Mouse (Mus musculus) liver, embryonic 13.5 days (tissue): ENCODE measurements around the gene Smyd1. TPM values are rescaled to one million over a fixed set of nuclear protein-coding genes. Genes with fewer than 3 reads are reported as not detected.

Experiments
- ATAC-seq: fragments of 200-750 bp; cut with Nextera tagmentation; 2 replicates; pipeline ENCODE4 v1.8.0; 2017; ENCODE audit warnings: low read depth, mild to moderate bottlenecking, moderate number of reproducible peaks, moderate library complexity
- DNase-seq: peaks from one replicate; pipeline ENCODE4 v3.0.0; 2022
- H3K27ac ChIP-seq: fragments of 300-500 bp; sonication (generic); 2 replicates; pipeline ENCODE4 v1.5.1; 2015; ENCODE audit warnings: moderate library complexity, mild to moderate bottlenecking, inconsistent platforms
- H3K27me3 ChIP-seq: fragments of 300-500 bp; sonication (generic); 2 replicates; pipeline ENCODE4 v1.6.1; 2015; ENCODE audit warnings: mild to moderate bottlenecking, inconsistent platforms
- H3K36me3 ChIP-seq: fragments of 300-500 bp; sonication (generic); 2 replicates; pipeline ENCODE4 v1.6.1; 2015; ENCODE audit warnings: mild to moderate bottlenecking, inconsistent platforms
- H3K4me1 ChIP-seq: fragments of 300-500 bp; sonication (generic); replicated peaks from 2 replicates; pipeline ENCODE4 v1.6.1; 2015; ENCODE audit warnings: inconsistent platforms
- H3K4me2 ChIP-seq: fragments of 300-500 bp; sonication (generic); 2 replicates; pipeline ENCODE4 v1.6.1; 2015; ENCODE audit warnings: inconsistent platforms, mild to moderate bottlenecking, moderate library complexity
- H3K4me3 ChIP-seq: fragments of 300-500 bp; sonication (generic); replicated peaks from 2 replicates; pipeline ENCODE4 v1.5.1; 2015; ENCODE audit warnings: mild to moderate bottlenecking, inconsistent platforms
- H3K9ac ChIP-seq: fragments of 300-500 bp; sonication (generic); 2 replicates; pipeline ENCODE4 v1.6.1; 2015; ENCODE audit warnings: mild to moderate bottlenecking, inconsistent platforms
- H3K9me3 ChIP-seq: fragments of 300-500 bp; sonication (generic); replicated peaks from 2 replicates; pipeline ENCODE4 v1.6.1; 2016; ENCODE audit warnings: inconsistent platforms
- WGBS: fragments of 180-500 bp; shearing (Covaris S2); methylation state at CpG from one replicate; pipeline ENCODE4 v1.1.7; 2015; ENCODE audit not compliant: insufficient replicate concordance; 5-methylcytosine and 5-hydroxymethylcytosine counted together
- polyA plus RNA-seq: library from polyadenylated mRNA; unstranded; fragments of >200 nt; fragmentation: Nextera tagmentation; extraction: Ambion mirVana; gene quantifications from 2 replicates; pipeline ENCODE4 v1.2.1, GENCODE M21; 2015

Gene Smyd1
- polyA plus RNA-seq, 1 experiment from 2014 or later, result 0.20 TPM

DNA sequence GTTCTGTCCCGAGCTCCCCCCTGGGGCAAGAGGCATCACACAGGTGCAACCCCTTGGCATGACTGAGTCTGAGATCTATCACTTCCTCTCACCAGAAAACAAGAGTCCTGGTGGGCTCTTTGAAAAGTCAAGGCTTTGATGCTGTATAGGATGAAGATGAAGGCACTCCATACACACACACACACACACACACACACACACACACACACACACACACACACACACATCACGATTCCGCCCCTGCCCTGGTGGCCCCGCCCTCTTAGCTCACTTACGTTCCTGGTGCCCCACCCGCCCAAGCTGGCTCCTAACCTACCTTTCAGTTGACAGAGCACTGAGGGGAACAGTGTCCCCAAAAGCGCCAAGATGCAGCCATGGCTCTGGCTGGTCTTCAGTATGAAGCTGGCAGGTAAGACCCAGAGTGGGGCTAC is 473 bp upstream of the Smyd1 start, which contains the start of gene Cd8b1:
Cd8b1 (plus strand) TSS at position 298 of the 431 bp plus-strand sequence.
- Histone ChIP-seq H3K27me3 (no peaks in the 10 kb centered on the region), H3K4me3 (no peak within 1 kb of the TSS), H3K9ac (no peak within 1 kb of the TSS), H3K4me2 (no peak within 1 kb of the TSS), H3K36me3 (no peaks in the 10 kb centered on the region), H3K4me1 (no peaks in the 10 kb centered on the region), H3K9me3 (no peaks in the 10 kb centered on the region), H3K27ac (no peak within 1 kb of the TSS)
- no peak for ATAC-seq
- WGBS, result 55% methylated on average over 7 of the region's 7 CpGs
- no peak for DNase-seq

DNA sequence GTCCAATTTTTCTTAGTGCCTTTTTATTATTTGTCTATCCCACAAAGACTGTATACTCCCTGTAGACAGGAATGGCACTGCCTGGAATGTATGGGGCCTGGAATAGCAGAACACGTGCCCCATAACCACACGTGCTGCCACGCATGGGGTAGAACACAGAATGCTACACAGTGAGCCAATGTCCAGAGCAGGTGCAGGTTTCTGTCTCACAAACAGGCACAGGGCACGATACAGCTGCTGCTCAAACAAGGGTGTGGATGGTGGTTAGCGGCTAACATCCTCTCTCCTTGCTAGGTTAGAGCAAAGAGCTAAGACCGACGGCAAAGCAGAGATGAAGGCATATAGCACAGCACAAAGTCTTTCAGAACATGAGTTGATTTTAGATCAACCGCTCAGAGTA is 14.5 kb downstream of the Smyd1 start:
- Histone ChIP-seq H3K4me3 (no peak overlapping the region), H3K9ac (no peak overlapping the region), H3K4me1 (no peaks in the 10 kb centered on the region), H3K9me3 (no peaks in the 10 kb centered on the region), H3K4me2 (no peak overlapping the region), H3K36me3 (no peaks in the 10 kb centered on the region), H3K27ac (no peak overlapping the region), H3K27me3 (no peaks in the 10 kb centered on the region)
- WGBS, result 73% methylated on average over 8 of the region's 8 CpGs
- ATAC-seq, result no peak
- no peak for DNase-seq

DNA sequence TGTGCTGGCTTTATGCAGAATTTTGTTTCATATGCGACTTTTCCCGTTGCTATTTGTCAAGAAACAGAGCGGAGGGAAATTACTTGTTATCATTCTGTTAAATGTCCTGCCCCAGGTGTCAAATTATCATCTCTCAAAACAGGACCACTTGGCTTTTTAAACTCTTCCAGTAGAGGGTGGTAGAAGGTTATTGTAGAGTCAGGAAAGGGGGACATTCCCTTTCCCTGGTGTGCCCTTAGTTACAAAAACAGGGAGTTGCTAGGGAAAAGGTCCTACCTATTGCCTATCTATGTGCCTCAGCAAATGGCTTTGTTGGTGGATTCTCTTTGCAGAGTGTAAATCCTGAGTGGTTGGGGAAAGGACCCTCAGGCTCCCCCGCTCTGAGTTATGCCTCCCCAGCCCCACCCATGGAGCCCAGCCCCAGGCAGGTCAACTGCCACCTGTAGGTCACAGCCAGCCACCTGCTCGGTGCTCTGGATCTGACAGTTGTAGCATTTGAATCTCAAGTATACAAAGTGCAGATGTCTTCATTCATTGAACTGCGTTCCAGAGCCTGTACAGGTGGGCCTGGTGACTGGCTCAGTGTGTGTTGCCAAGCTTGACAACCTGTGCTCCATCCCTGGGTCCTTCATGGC is 19.8 kb downstream of the Smyd1 start:
- ATAC-seq (no peak), DNase-seq (no peak)
- H3K9ac ChIP-seq, result no peak overlapping the region
- no peak overlapping the region for H3K4me3 ChIP-seq
- H3K27ac ChIP-seq, result no peak overlapping the region
- H3K36me3 ChIP-seq, result no peaks in the 10 kb centered on the region
- H3K27me3 ChIP-seq, result no peaks in the 10 kb centered on the region
- H3K9me3 ChIP-seq, result no peaks in the 10 kb centered on the region
- H3K4me1 ChIP-seq, result no peaks in the 10 kb centered on the region
- H3K4me2 ChIP-seq, result no peak overlapping the region
- WGBS, result 52% methylated on average over 6 of the region's 6 CpGs

DNA sequence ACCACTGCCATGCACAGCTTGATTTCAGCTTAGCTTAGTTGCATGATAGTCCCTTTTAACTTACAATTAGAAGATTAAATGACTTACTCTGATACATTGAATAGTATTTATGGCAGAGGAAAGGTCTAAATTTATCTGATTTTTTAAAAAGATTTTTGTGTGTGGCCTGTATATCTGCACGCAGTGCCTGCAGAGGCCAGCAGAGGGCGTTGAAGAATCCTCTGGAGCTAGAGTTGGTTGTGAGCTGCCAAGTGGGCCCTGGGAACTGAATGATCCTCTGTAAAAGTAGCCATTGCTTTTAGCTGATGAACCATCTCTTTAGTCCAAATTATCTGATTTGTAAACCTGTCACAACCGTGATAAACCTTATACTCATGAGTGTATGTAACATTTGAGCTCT is 23.3 kb downstream of the Smyd1 start:
- ATAC-seq (no peak), DNase-seq (peak; percentile 17)
- 30% methylated on average over 3 of the region's 3 CpGs for WGBS
- H3K27ac ChIP-seq, result no peak overlapping the region
- H3K36me3 ChIP-seq, result no peaks in the 10 kb centered on the region
- H3K4me2 ChIP-seq, result no peak overlapping the region
- no peak overlapping the region for H3K4me3 ChIP-seq
- no peak overlapping the region for H3K9ac ChIP-seq
- H3K27me3 ChIP-seq, result no peaks in the 10 kb centered on the region
- H3K4me1 ChIP-seq, result no peaks in the 10 kb centered on the region
- no peaks in the 10 kb centered on the region for H3K9me3 ChIP-seq

DNA sequence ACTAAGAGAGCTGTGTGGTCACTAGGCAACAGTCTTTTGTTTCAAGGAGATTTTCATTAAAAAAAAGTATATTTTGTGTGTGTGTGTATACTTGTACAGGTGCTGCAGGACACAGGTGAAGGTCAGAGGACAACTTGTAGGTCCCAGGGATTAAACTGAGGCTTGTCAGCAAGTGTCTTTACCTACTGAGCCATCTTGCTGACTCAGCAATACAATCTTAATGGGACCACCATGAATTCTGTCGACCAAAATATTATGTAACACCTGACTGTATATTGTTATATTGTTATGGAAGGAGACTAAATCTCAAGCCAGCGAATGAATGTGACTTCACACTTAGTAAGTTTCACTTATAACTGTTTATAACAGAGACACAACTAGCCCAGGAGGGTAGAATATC is 24.0 kb downstream of the Smyd1 start:
- no peak for DNase-seq
- 40% methylated on average over 2 of the region's 2 CpGs for WGBS
- no peaks in the 10 kb centered on the region for H3K4me1 ChIP-seq
- H3K27me3 ChIP-seq, result no peaks in the 10 kb centered on the region
- H3K36me3 ChIP-seq, result no peaks in the 10 kb centered on the region
- no peaks in the 10 kb centered on the region for H3K9me3 ChIP-seq
- H3K27ac ChIP-seq, result no peak overlapping the region
- H3K4me2 ChIP-seq, result no peak overlapping the region
- no peak for ATAC-seq
- H3K9ac ChIP-seq, result no peak overlapping the region
- no peak overlapping the region for H3K4me3 ChIP-seq

DNA sequence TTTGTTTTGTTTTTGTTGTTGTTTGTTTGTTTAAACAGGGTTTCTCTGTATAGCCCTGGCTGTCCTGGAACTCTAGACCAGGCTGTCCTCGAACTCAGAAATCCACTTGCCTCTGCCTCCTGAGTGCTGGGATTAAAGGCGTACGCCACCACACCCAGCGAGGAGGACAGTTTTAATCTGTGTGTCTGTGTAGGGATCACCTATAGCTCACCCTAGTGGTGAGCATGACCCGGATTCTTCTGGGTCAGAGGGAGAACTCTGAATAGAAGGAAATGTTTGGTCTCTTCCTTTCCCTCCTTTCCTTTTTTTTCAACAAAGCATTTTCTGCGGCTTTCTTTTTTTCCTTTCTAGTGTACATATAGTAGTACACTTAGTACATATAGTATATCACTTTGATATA is 26.7 kb downstream of the Smyd1 start:
- Histone ChIP-seq H3K36me3 (no peaks in the 10 kb centered on the region), H3K4me2 (no peak overlapping the region), H3K9me3 (no peaks in the 10 kb centered on the region), H3K9ac (no peak overlapping the region), H3K27ac (no peak overlapping the region), H3K27me3 (no peaks in the 10 kb centered on the region), H3K4me3 (no peak overlapping the region), H3K4me1 (no peaks in the 10 kb centered on the region)
- no peak for ATAC-seq
- WGBS, result 54% methylated on average over 6 of the region's 6 CpGs
- no peak for DNase-seq

DNA sequence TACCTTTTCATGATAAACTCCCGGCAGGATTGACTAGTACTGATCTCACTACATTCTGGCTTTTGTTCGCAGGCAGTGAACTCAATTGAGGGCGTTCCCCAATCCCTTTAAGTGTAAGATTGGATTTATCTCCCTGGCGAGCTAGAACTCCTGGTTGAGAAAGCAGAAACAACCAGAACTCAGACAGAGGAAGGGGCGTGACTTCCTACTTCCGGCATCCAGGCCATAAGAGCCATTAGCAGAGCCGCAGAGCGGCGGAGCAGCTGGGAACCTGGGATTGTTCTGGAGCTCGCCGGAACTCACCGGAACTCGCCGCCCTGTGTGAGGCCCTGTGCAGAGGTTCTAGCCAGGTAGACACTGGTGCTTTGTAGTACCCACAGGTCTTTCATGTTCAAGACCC is 28.5 kb downstream of the Smyd1 start:
- Histone ChIP-seq H3K4me2 (no peak overlapping the region), H3K36me3 (no peaks in the 10 kb centered on the region), H3K4me1 (no peaks in the 10 kb centered on the region), H3K9ac (no peak overlapping the region), H3K27me3 (no peaks in the 10 kb centered on the region), H3K27ac (no peak overlapping the region), H3K9me3 (no peaks in the 10 kb centered on the region), H3K4me3 (no peak overlapping the region)
- no peak for DNase-seq
- no peak for ATAC-seq
- WGBS, result 73% methylated on average over 14 of the region's 14 CpGs

DNA sequence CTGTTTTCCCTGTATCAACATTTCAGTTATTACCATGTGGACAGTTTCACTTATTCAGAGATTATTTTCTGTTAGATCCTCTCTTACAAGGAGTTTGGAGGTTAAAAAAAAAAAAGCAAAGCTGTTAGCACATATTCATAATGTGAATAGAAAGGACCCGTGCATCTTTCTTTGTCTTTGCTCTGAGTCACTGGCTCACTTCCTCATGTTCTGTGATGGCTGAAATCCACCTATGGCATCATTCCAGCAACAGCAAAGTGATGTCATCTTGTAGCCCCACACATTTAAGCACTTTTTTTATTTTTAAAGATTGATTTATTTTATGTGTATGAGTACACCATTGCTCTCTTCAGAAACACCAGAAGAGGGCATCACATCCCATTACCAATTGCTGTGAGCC is 42.6 kb downstream of the Smyd1 start:
- Histone ChIP-seq H3K9me3 (no peaks in the 10 kb centered on the region), H3K27me3 (no peaks in the 10 kb centered on the region), H3K9ac (no peak overlapping the region), H3K4me3 (no peak overlapping the region), H3K27ac (no peak overlapping the region), H3K4me1 (no peaks in the 10 kb centered on the region), H3K36me3 (peaks cover 5% of the 10 kb centered on the region; the same call in 1 of the 2 replicates), H3K4me2 (no peak overlapping the region)
- WGBS, result 50% methylated on average over 1 of the region's 1 CpGs
- no peak for ATAC-seq
- DNase-seq, result no peak

DNA sequence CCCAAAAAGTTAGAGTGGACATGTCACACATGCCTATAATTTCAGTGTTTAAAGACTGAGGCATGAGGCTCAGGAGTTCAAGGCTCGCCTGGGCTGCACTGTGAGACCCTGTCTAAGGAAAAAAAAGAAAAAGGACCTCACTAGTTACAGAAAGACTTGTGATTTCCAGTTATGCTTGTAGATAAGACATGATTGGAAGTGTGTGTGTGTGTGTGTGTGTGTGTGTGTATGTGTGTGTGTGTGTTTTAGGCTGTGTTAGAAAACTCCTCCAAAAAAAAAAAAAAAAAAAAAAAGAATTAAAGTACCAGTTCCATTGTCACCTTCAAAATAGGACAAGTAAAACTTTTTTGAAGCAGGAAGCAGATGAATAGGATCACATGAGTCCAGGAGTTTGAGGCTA is 47.4 kb downstream of the Smyd1 start:
- ATAC-seq (no peak), DNase-seq (no peak)
- Histone ChIP-seq H3K9me3 (no peaks in the 10 kb centered on the region), H3K36me3 (no peaks in the 10 kb centered on the region), H3K27me3 (no peaks in the 10 kb centered on the region), H3K9ac (no peak overlapping the region), H3K4me2 (no peak overlapping the region), H3K4me3 (no peak overlapping the region), H3K4me1 (peaks cover 22% of the 10 kb centered on the region), H3K27ac (no peak overlapping the region)
- 71% methylated on average over 1 of the region's 1 CpGs for WGBS

DNA sequence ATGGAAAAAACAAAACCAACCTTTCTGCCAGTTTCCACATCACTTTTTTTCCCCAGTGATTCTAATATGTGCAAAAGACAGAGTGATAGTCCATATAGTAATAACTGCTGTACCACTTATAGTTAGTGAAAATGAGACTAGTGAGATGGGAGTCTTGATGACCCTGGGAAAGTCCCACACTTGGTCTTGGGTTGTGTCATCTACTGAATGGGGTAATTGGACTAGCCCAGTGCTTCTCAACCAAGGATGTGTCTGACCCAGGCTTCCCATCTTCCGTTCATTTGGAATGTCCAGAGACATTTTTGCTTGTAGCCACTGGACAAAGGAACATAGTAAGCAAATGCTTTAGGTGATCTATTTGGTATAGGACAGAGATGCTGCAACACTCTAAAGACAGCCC is 48.3 kb downstream of the Smyd1 start:
- no peaks in the 10 kb centered on the region for H3K36me3 ChIP-seq
- H3K9me3 ChIP-seq, result no peaks in the 10 kb centered on the region
- no peak overlapping the region for H3K4me3 ChIP-seq
- 81% methylated on average over 1 of the region's 1 CpGs for WGBS
- DNase-seq (no peak), ATAC-seq (no peak)
- no peak overlapping the region for H3K4me2 ChIP-seq
- no peak overlapping the region for H3K9ac ChIP-seq
- H3K27me3 ChIP-seq, result no peaks in the 10 kb centered on the region
- H3K27ac ChIP-seq, result no peak overlapping the region
- peaks cover 25% of the 10 kb centered on the region for H3K4me1 ChIP-seq

DNA sequence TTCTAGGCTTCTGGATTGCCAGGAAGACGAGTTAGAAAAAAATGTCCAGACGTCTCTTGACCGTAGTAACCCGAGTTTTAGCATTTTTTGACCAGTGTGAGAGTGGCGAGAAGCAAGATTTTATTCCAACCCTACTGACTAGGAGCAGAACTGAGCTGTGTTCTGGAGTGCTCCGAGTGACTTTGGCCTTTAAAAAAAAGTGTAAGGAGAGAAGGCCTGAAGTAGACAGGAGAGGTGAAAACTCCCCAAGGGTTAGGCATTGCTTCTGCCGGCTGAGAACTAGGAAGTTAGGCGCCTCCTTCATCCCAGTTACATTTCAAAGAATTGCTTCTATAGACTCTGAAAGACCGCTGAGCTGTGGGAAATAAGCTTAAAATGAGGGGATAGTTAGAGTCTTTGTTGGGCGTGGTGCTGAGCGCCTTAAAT is 49.7 kb downstream of the Smyd1 start:
- no peaks in the 10 kb centered on the region for H3K9me3 ChIP-seq
- peak overlapping the region; percentile 92 for H3K27ac ChIP-seq
- DNase-seq, result no peak
- WGBS, result 2% methylated on average over 11 of the region's 11 CpGs
- ATAC-seq, result no peak
- peaks cover 25% of the 10 kb centered on the region for H3K4me1 ChIP-seq
- no peaks in the 10 kb centered on the region for H3K36me3 ChIP-seq
- peak overlapping the region; percentile 85 for H3K4me2 ChIP-seq
- peak overlapping the region; percentile 88 for H3K4me3 ChIP-seq
- no peaks in the 10 kb centered on the region for H3K27me3 ChIP-seq
- H3K9ac ChIP-seq, result peak overlapping the region; percentile 98
